Mouse (Mus musculus) R1 (cell line): ENCODE results near the gene Tenm3.

ENCODE experiments used
- DNase-seq: peaks from one replicate; pipeline ENCODE4 v3.0.0-alpha.2; 2018; ENCODE audit warnings: low read depth, low spot score

Gene Tenm3

DNA sequence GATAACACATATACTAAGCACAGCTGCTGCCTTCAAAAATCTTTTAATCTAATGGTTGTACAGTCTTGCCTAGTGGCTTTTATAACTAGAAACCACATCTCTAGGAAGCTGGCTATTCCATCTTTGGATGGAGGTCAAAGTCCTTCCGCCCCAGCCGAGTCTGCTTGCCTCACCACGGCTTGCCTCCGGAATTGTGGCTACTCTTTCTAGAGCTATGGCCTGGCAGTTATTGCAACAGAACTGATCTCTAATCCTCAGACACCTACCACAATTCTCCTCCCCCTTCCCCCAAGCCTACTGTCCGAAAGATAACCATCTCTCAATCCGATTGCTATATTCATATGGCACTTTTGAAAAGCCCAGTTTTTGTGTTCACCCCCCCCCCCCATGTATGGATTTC, 101.0 kb downstream of the Tenm3 start:
- no peak for DNase-seq

DNA sequence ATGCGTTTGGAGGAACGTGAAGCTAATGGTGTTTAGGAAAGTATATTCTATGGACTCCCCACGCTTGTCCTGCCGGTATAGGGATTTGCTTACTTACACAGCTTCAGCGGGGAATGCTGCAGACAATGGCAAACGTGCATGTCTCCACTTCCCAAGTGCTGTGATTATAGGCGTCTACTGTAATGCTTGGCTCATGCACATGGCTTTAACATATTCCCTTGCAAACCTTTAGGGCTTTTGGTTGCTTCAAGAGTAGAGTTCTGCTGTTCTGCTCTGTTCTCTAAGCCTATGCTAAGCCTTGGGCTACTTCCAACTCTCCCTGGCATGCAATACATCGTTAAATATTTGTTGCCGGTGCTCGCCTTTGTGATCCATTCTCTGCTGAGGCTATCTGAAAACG, 102.8 kb downstream of the Tenm3 start:
- DNase-seq: peak; percentile 18

GRCm38 (mm10) chr8:48740147-48740881, 103.4 kb downstream of the Tenm3 start:
- peak; percentile 47 for DNase-seq

GRCm38 (mm10) chr8:48733731-48734130, 110.0 kb downstream of the Tenm3 start:
- DNase-seq: no peak

- no peak for DNase-seq
Observed at GRCm38 (mm10) chr8:48733057-48733456, 110.7 kb downstream of the Tenm3 start.

- no peak for DNase-seq
Observed at GRCm38 (mm10) chr8:48730701-48731100, 113.0 kb downstream of the Tenm3 start.

DNA sequence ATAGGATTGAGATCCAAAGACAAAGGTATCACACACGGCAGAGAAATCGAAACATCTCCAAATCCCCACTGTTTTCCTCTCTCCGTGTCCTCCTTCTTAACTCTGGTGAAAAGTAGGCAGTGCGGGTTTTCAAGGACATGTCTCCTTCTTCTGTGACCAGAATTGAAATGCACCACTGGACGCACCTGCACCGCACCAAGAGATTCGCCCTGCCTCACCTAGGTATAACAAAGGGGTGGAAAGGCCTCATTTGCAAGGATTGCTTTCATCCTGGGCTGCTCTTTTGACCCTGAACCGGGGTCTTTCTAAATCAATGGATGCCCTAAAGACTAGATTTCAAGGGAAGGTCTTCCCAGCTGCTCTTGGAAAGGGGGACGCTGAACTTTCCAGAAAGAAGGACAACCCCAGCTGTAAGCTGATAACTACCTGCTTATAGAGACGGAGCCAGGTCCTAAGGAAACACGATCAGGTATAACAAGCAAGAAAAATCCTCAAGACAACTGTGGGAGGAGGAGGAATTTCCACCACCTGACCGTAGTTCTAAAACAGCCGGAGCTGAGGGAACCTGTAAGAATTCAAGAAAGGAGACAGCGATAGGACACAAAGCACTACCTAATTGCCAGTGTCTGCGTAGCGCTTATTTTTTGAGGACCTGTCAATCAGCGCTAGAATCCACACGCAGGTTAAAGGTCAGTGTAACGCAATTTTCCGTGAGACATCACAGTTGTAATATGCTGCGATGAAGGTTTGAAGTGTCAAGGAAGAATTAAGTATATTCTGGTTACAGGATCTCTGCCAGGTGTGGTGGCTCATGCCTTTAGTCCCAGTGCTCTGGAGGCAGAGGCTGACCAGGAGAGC, 114.7 kb downstream of the Tenm3 start:
- peak; percentile 87 for DNase-seq

DNA sequence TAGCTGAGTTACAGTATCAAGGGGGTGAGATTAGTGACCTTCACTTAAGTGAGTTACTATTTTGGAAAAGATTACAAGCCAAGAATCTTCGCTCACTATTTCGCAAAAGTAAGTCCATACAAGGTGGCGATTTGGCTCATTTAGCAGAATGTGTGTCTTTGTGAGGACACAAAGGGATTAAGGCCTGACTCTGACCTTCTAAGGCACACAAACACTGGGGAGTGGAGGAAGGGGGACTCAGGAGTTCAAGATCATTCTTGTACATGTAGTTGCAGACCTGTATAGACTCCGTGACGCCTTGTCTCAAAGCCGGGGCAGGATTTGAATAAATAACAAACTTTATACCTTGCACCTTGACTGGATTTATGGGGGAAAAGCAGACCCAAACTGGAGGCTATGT, 115.7 kb downstream of the Tenm3 start:
- DNase-seq: peak; percentile 62

DNA sequence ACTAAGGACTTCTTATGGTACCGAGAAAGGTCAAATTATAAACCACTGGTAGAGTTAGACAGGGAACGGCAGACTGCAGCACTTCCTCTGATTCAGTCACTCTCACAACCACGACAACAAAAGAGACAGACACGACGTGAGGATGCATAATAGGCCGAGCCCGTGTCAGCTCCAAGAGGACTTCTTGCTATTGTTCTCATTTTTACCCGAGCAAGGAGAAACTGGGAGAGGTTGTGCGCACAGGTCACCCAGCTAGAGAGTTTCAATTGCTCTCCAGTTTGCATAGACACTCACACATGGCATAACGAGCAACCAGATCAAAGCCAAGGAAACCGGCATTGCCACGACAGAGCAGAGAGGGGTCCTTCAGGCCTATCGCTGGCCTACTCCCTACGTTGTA, 121.0 kb downstream of the Tenm3 start:
- peak; percentile 57 for DNase-seq

DNA sequence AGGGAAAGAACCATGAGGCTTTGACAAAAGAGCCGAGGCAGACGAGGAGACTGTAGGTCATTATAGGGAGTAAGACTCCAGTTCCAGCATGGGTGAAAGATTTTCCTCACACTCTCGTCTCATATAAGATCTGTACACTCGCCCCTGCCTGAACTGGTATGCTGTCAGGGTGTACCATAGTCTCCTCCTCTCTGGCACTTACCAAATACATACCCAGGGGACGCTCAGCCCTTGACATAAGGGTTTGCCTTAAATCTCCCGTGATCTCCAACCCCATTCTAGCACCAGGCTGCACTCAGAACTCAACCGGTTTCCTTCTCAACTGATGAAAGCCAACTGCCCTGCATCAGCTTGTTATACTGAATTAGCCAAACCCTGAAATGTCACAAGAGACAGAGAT, 121.4 kb downstream of the Tenm3 start:
- DNase-seq: no peak

DNA sequence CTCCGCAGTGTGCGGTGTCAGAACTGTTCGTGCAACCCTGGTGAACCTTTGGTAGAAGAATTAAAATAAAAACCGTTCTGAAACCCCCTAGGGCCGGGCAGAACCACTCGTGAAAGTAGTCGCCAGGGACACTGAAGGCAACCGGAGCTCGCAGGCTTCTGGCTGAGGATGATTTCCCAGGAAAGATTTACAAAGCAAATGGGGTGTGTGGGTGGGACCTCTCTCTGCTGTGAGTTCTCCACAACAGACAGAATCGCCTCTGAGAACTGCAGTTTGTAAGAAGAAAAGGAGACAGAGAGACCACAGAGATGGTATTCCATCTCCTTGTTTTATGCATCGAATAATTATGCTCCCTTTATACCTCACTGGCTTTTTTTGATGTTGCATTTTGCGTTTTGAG, 122.4 kb downstream of the Tenm3 start:
- DNase-seq: peak; percentile 30

GRCm38 (mm10) chr8:48715616-48716015, 128.1 kb downstream of the Tenm3 start:
- no peak for DNase-seq

DNA sequence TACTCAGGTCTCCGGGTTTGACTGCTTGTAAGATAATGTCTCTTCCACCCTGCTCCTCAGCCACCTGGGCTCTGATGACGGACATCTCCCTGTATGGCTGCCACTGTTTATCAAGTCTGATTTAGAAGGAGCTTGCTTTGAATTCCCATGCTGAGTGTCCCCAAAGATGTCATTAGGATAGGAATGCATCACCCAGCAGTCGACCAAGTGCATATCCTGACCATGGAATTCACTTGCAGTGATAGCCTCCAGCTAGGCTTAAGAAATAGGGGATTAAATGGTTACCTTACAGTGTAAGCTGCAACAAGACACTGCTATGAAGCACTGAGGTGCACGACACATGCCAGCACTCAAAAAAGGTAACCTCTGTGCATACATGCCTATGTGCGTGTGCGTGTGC, 137.1 kb downstream of the Tenm3 start:
- peak; percentile 66 for DNase-seq

DNA sequence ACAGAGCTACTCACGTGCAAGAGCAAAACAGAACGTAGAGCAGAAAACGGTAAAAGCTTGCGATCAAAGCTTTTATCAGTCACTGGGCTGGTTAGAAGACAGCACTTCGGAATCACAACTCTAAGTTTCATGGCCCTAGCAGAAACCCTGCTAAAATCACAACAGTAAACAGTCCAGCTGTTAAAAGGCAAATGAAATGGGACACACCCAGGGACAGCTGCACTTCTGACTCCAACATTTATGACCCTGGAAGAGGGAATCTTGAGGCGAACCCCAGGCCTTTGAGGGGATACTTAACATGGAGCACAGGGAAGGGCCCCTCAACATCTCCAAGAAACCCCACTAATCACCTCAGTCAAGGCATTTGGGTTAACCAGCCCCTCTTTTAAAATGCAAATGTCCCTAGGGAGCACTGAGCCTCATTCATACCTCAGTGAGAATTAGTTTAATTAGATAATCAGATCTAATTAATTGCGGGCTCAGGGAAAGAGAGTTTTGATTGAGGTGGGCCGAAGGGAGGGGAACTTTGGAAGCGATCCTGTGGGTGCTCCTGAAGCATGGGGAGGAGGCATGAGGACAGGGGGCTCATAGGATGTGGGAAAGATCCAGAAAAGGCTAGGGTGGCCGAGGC, 138.8 kb downstream of the Tenm3 start:
- no peak for DNase-seq

DNA sequence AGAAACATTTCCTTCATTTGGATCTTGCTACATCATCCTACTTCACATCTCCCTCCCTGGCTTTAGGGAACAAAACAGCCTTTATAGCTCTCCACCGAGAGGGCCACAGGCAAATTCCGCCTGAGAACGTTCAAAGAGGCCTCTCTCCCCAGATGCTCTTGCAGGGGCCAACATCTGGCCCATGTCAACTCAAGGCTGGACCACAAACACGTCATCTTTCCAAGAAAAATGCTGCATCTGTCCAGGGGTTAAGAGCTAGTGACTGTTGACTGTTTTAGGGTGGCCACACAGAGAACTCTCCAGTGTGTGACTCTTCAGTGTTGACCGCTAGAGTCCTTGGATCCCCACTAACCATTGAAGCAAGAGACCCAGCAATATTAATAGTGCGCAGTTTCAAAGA, 139.3 kb downstream of the Tenm3 start:
- no peak for DNase-seq

- no peak for DNase-seq
Observed at GRCm38 (mm10) chr8:48690665-48691395, 152.9 kb downstream of the Tenm3 start.

- no peak for DNase-seq
Observed at GRCm38 (mm10) chr8:48688706-48689105, 155.0 kb downstream of the Tenm3 start.

DNA sequence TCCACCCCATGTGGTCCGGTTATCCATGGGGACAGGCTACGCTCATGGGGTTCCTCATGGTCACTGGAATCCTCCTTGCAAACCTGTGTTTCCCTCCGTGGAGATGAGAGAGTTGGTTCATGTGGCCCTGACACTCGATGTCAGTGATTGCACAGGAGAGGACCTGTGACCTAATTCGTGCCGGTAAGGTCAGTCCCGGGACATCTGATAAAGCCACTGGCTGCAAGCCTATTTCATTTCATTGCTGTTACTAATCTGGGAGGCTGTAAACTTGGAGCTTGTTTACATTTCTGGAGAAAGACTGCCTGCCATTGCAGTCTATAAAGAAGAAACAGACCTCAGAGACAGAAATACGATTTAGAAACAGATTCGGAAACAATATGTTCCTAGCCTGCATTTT, 155.6 kb downstream of the Tenm3 start:
- no peak for DNase-seq

GRCm38 (mm10) chr8:48673476-48673875, 170.3 kb downstream of the Tenm3 start:
- DNase-seq: no peak

- DNase-seq: no peak
Observed at GRCm38 (mm10) chr8:48672471-48672870, 171.3 kb downstream of the Tenm3 start.

- no peak for DNase-seq
Observed at GRCm38 (mm10) chr8:48671318-48671717, 172.4 kb downstream of the Tenm3 start.

DNA sequence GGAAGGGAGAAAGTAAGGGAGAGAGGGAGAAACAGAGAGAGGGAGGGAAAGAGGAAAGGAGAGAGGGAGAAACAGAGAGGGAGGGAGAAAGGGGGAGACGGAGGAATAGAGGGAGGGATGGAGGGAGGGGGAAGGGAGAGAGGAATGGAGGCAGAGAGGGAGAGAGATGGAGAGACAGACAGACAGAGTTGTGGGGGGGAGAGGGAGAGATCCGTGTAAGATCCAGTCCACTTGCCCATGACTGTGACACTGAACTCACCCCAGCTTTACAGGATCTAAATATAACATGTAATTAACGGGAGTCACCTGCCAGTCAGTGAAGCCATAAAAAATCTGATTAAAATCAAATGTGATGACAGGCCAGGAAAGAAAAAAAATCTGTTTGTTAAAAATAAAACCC, 172.9 kb downstream of the Tenm3 start:
- no peak for DNase-seq
